Mouse (Mus musculus) c-Kit-positive CD71-positive TER-119-positive erythroid progenitor cells, embryonic 14.5 days (primary cell): Measurements from ENCODE around the gene Tnfsf14.

Experiments
- DNase-seq: peaks from one replicate; pipeline ENCODE4 v3.0.0-alpha.2; 2013; ENCODE audit warnings: low spot score

The Tnfsf14 gene

GRCm38 (mm10) chr17:57194041-57194507 is at the start of gene Tnfsf14:
TSS of gene Tnfsf14 (minus strand) at chr17:57194177.
- no peak for DNase-seq

- DNase-seq = no peak
Observed at GRCm38 (mm10) chr17:57237181-57237580, 43.2 kb upstream of the Tnfsf14 start.

GRCm38 (mm10) chr17:57235803-57236202 is 41.8 kb upstream of the Tnfsf14 start:
- DNase-seq = no peak

GRCm38 (mm10) chr17:57234254-57234928 is 40.4 kb upstream of the Tnfsf14 start:
- DNase-seq = no peak

GRCm38 (mm10) chr17:57233038-57233437 is 39.1 kb upstream of the Tnfsf14 start:
- DNase-seq = no peak

- no peak for DNase-seq
Observed at GRCm38 (mm10) chr17:57232200-57232599, 38.2 kb upstream of the Tnfsf14 start.

- DNase-seq = no peak
Observed at GRCm38 (mm10) chr17:57231321-57231771, 37.4 kb upstream of the Tnfsf14 start.

- no peak for DNase-seq
Observed at GRCm38 (mm10) chr17:57230728-57231125, 36.8 kb upstream of the Tnfsf14 start.

GRCm38 (mm10) chr17:57229851-57230727 is 36.1 kb upstream of the Tnfsf14 start:
- DNase-seq = no peak

- DNase-seq = no peak
Observed at GRCm38 (mm10) chr17:57228873-57229272, 34.9 kb upstream of the Tnfsf14 start.

GRCm38 (mm10) chr17:57228014-57228413 is 34.0 kb upstream of the Tnfsf14 start, which contains the start of gene C3:
TSS of gene C3 (minus strand) at chr17:57228136.
- no peak for DNase-seq

- no peak for DNase-seq
Observed at GRCm38 (mm10) chr17:57227468-57227867, 33.5 kb upstream of the Tnfsf14 start.

GRCm38 (mm10) chr17:57223313-57223712 is 29.3 kb upstream of the Tnfsf14 start:
- DNase-seq = no peak

GRCm38 (mm10) chr17:57221911-57222310 is 27.9 kb upstream of the Tnfsf14 start:
- DNase-seq = no peak

- DNase-seq = no peak
Observed at GRCm38 (mm10) chr17:57219884-57220207, 25.9 kb upstream of the Tnfsf14 start.

- DNase-seq = peak; percentile 25
Observed at GRCm38 (mm10) chr17:57219167-57219883, 25.3 kb upstream of the Tnfsf14 start.

- DNase-seq = no peak
Observed at GRCm38 (mm10) chr17:57218335-57218900, 24.4 kb upstream of the Tnfsf14 start.

- peak; percentile 29 for DNase-seq
Observed at GRCm38 (mm10) chr17:57214676-57215387, 20.9 kb upstream of the Tnfsf14 start.

GRCm38 (mm10) chr17:57211501-57211900 is 17.5 kb upstream of the Tnfsf14 start:
- no peak for DNase-seq

GRCm38 (mm10) chr17:57209330-57209729 is 15.4 kb upstream of the Tnfsf14 start:
- DNase-seq = no peak

GRCm38 (mm10) chr17:57207938-57208337 is 14.0 kb upstream of the Tnfsf14 start:
- DNase-seq = no peak
